Mouse (Mus musculus): ENCODE data around the gene Rbfox1.

- TF ChIP-seq CTCF (IDR thresholded peaks at IDR 0.05; ENCODE audit: control insufficient read depth, insufficient read depth, low read length) (no peak), POLR2A (IDR thresholded peaks at IDR 0.05; ENCODE audit: borderline replicate concordance, control insufficient read depth, low read depth, low read length) (no peak)
Measured at GRCm38 (mm10) chr16:6287699-6288098, 402.5 kb downstream of the Rbfox1 start.

Measured in bone marrow, adult 2 months (tissue).